Mouse (Mus musculus): Measurements from ENCODE around the gene Hs3st2.

Gene Hs3st2

GRCm38 (mm10) chr7:121542458-121542857, 150.8 kb downstream of the Hs3st2 start:
- DNase-seq (ENCODE audit: low spot score in 2 of 2), result no peak

- DNase-seq (ENCODE audit: low spot score in 2 of 2), result no peak
Observed at GRCm38 (mm10) chr7:121549329-121550022, 157.8 kb downstream of the Hs3st2 start.
